In the genomic region with DNA sequence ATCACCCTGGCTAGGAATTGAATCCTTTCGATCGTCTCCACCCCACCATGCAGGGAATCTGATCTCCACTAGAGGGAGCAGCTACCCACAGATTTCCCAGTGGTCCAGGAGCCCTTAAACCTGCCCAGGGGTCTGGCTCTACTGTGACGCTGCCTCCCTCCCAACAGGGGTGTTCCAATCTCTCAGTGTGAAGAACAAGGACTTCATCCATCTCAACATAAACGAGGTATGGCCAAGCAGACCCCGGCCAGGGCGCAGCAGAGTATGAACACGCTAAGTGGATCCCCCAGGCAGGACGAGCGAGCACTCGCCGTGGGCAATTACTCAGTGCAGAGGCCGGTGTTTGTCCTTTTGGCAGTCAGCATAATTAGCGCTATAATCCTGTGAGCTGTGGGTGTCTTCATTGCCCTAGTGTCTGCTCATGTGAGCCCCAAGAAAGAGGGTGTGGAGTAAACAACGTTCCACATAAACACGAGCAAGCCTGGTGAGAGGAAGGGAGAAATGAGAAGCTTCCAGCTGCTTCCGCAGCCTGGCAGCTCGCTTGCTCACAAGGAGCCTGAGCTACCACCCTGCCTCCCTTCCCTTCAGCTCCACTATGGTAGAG, we compare ENCODE assay signal across 8 mouse cellular contexts. TPM values are rescaled to one million over a fixed set of nuclear protein-coding genes. Genes with fewer than 3 reads are reported as not detected.
A peak's percentile ranks its signal among the peaks of the same experiment; 100 is the strongest.
DNase-seq lines count a peak whose midpoint lies in the region; ATAC-seq lines count a peak whose summit lies in the region.

No protein-coding gene starts in this region.

- H3K4me3 ChIP-seq in hindbrain, embryonic 11.5 days (ENCODE audit: low read depth, low read length), result peak overlapping the region; percentile 23; the same call in 1 of the 2 replicates
- peak overlapping the region; percentile 37 for H3K4me3 ChIP-seq in lung, embryonic 16.5 days (ENCODE audit: low read length)

- no peaks in the 10 kb centered on the region for H3K27me3 ChIP-seq in hindbrain, embryonic 11.5 days (ENCODE audit: control insufficient read depth, insufficient read depth, low read length)
- peaks cover 2% of the 10 kb centered on the region; the same call in 1 of the 2 replicates for H3K27me3 ChIP-seq in lung, embryonic 16.5 days (ENCODE audit: control insufficient read depth, insufficient read depth, low read depth, low read length)

- no peaks in the 10 kb centered on the region for H3K36me3 ChIP-seq in hindbrain, embryonic 11.5 days (ENCODE audit: control insufficient read depth, insufficient read depth, low read length)
- no peaks in the 10 kb centered on the region for H3K36me3 ChIP-seq in lung, embryonic 16.5 days (ENCODE audit: control insufficient read depth, insufficient read depth, low read length)

- no peaks in the 10 kb centered on the region for H3K9me3 ChIP-seq in hindbrain, embryonic 11.5 days (ENCODE audit: control insufficient read depth, low read length)
- no peaks in the 10 kb centered on the region for H3K9me3 ChIP-seq in lung, embryonic 16.5 days (ENCODE audit: control insufficient read depth, low read length)

- H3K4me1 ChIP-seq in hindbrain, embryonic 11.5 days (replicated peaks; ENCODE audit: control insufficient read depth, insufficient read depth, low read length), result no peaks in the 10 kb centered on the region
- H3K4me1 ChIP-seq in lung, embryonic 16.5 days (replicated peaks; ENCODE audit: control insufficient read depth, insufficient read depth, low read length), result peaks cover 2% of the 10 kb centered on the region; the same call in 1 of the 2 replicates

- H3K4me2 ChIP-seq in hindbrain, embryonic 11.5 days (replicated peaks; ENCODE audit: low read depth, low read length), result peak overlapping the region; percentile 49
- H3K4me2 ChIP-seq in lung, embryonic 16.5 days (ENCODE audit: low read depth, low read length), result peak overlapping the region; percentile 61

- peak; percentile 87 for DNase-seq in MN1 (ENCODE audit: low spot score)
- DNase-seq in cerebellum, adult 9-10 months, result peak; percentile 93
- peak; percentile 64 to 95 for DNase-seq in frontal cortex, adult 2 months (ENCODE audit: extremely low spot score in 1 of 2, low spot score in 1 of 2)
- DNase-seq in hindbrain, embryonic 11.5 days (ENCODE audit: low spot score), result peak; percentile 84
- peak; percentile 78 for DNase-seq in layer of hippocampus, adult 9-11 months
- peak; percentile 52 for DNase-seq in ovary, adult 18-20 months (ENCODE audit: low spot score)
- DNase-seq in thymus, postnatal 0 days (ENCODE audit: low spot score), result peak; percentile 62

- H3K27ac ChIP-seq in hindbrain, embryonic 11.5 days (ENCODE audit: low read depth, low read length), result no peak overlapping the region
- H3K27ac ChIP-seq in lung, embryonic 16.5 days (ENCODE audit: low read length), result no peak overlapping the region

- 22% methylated on average over 17 of the region's 17 CpGs for WGBS in hindbrain, embryonic 11.5 days
- WGBS in lung, embryonic 16.5 days, result 12% methylated on average over 17 of the region's 17 CpGs

- peak; percentile 70 for ATAC-seq in hindbrain, embryonic 11.5 days (ENCODE audit: low FRiP score)
- ATAC-seq in lung, embryonic 16.5 days (ENCODE audit: low read depth), result peak; percentile 77

- peak overlapping the region; percentile 56 for H3K9ac ChIP-seq in hindbrain, embryonic 11.5 days (ENCODE audit: low read depth, low read length)
- peak overlapping the region; percentile 62 for H3K9ac ChIP-seq in lung, embryonic 16.5 days (ENCODE audit: low read length)

RNA-seq across cellular contexts. Expression of a gene that starts 41.5 kb away (rescaled TPM):
- 0.06 and 0.11 TPM in 2 replicates for polyA plus RNA-seq in frontal cortex, adult 2 months (2012; rRNA removed)
- 0.08 TPM in 1 of 2 replicates, not detected in the other for polyA plus RNA-seq in hindbrain, embryonic 11.5 days (2014; fragmentation: Nextera tagmentation; extraction: Ambion mirVana)
- polyA plus RNA-seq in lung, embryonic 16.5 days (2015; fragmentation: Nextera tagmentation; extraction: Ambion mirVana), result 0.09 and 0.19 TPM in 2 replicates
- 0.14 and 0.37 TPM in 2 replicates for polyA plus RNA-seq in thymus, postnatal 0 days (2015; fragmentation: Nextera tagmentation; extraction: Ambion mirVana)

RNA-seq across cellular contexts. Expression of a gene that starts 45.8 kb away (rescaled TPM):
- 61.8 and 62.4 TPM in 2 replicates for polyA plus RNA-seq in frontal cortex, adult 2 months (2012; rRNA removed)
- 19.6 and 22.6 TPM in 2 replicates for polyA plus RNA-seq in hindbrain, embryonic 11.5 days (2014; fragmentation: Nextera tagmentation; extraction: Ambion mirVana)
- 26.3 and 30.1 TPM in 2 replicates for polyA plus RNA-seq in lung, embryonic 16.5 days (2015; fragmentation: Nextera tagmentation; extraction: Ambion mirVana)
- 6.7 and 6.9 TPM in 2 replicates for polyA plus RNA-seq in thymus, postnatal 0 days (2015; fragmentation: Nextera tagmentation; extraction: Ambion mirVana)

RNA-seq across cellular contexts. Expression of a gene that starts 47.9 kb away (rescaled TPM):
- polyA plus RNA-seq in frontal cortex, adult 2 months (2012; rRNA removed), result 18.1 and 20.1 TPM in 2 replicates
- 0.14 and 0.15 TPM in 2 replicates for polyA plus RNA-seq in hindbrain, embryonic 11.5 days (2014; fragmentation: Nextera tagmentation; extraction: Ambion mirVana)
- polyA plus RNA-seq in lung, embryonic 16.5 days (2015; fragmentation: Nextera tagmentation; extraction: Ambion mirVana), result 11.6 and 17.4 TPM in 2 replicates
- 2.1 and 2.7 TPM in 2 replicates for polyA plus RNA-seq in thymus, postnatal 0 days (2015; fragmentation: Nextera tagmentation; extraction: Ambion mirVana)
